Mouse (Mus musculus): ENCODE data around the gene Ccdc157.

Gene Ccdc157

DNA sequence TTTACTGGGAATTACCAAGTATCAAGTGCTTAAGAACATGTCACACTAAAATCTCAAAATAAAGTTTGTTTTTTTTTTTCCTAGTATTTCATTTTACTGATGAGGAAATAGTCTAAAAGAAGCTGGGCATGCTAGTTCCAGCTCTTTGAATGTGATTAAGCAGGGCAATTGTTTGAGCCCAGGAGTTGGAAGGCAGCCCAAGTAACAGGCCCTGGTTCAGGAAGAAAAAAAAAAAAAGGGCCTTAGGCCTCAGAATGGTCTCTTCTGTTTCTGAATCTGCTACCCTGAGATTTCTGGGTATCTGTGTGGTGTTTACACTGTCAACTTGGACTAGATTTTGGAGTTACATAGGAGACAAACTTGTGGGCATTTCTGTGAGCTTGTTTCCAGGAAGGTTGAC lies 23.4 kb upstream of the Ccdc157 start:
- DNase-seq (ENCODE audit: low spot score in 2 of 2): no peak

DNA sequence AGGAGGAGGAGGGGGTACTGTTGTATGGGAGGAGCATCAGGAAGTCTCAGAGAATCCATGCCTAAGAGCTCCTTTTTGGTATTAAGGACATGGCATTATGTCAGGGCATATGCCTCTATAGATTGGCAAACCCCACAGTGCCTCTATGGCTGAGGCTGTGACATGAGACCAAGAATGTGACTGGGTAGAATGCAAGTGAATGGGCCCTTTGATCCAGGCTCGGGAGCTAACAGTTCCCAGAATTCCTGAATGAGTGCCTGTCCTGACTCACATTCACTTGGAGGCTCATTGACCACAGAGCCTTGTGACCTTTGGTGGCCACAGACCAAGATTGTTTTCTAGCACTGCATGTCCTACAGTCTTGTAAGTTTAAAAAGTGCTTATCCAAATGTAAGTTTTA lies 22.0 kb upstream of the Ccdc157 start:
- DNase-seq (ENCODE audit: low spot score in 2 of 2): no peak

DNA sequence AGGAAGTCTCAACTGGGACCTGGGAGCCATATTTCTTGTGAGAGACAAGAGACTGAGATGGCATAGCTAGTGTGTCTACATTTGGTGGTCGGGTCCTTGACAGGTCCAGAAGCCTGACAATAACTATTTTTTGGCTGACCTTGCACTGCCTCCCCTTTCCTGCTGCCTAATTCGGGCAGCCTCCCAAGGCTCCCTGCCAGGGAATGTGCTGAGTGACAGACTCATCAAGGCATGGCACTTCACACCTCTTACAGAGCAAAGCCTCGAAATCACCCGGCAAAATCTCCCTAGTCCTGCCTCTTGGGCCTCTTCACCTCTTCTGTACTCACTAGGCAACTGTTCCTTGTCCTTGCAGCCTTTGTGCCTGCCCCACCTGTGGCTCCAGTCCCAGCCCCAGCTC lies 17.6 kb upstream of the Ccdc157 start:
- DNase-seq (ENCODE audit: low spot score in 2 of 2): no peak

DNA sequence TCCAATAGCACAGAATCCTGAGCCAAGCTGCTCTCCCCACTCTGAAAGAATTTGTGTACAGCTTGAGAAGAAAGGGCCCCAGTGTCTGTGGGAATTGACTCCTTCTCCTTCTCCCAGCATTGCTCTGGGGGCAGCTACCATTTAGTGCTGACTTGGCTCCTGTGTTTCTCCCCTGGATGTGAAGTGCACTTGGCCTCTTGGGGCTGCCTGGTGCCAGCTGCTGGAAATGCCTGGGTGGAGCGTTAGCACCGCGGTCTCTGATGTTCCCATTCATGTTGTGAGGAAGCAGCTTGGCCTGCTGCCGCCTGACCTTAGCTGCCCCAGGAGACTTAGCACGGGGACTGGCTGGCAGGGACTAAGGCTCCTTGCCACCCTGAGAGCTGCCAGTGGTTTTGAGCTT lies 14.5 kb upstream of the Ccdc157 start:
- DNase-seq (ENCODE audit: low spot score in 2 of 2): no peak

DNA sequence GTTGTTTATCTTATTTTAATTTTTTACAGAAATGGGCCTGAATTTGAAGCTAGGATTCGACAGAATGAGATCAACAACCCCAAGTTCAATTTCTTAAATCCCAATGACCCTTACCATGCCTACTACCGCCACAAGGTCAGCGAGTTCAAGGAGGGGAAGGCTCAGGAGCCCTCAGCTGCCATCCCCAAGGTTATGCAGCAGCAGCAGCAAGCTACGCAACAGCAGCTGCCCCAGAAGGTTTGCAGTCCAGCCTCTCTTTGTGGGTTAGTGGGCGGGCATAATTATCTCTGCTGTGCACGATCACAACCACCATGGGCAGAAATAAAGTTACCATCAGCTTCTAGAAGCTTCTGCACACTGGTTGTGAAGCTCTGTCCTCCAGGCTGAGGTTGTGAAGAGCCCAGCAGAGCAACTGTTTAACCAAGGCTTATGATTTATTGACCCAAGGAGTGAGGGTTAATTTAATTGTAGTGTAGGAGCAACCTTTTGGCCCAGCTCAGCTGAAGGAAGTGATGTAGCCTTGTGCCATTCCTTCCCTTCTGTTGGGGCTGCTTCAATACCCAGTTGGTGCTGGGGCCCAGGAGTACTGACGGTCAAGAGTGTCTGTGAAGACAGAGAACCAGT lies 6.5 kb upstream of the Ccdc157 start:
- DNase-seq (ENCODE audit: low spot score in 2 of 2): no peak

DNA sequence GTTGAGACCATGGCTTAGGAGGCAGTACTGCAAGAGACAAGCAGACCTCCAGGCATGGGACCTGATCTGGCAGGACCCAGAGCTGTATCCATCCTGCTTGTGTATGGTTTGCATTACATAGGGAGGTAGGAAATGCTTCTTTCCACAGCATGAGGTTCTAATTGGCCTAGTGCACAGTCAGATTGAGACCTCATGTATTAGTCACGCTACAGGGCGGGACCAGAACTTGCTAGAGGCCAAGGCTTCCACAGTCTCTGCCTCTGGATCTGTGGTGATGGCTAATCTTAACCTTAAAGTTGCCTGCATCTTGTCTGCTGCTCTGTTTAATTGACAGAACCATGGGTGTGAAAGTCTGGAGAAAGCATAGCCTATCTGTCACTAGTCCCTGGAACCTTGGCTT lies 4.6 kb upstream of the Ccdc157 start:
- no peak for DNase-seq (ENCODE audit: low spot score in 2 of 2)

DNA sequence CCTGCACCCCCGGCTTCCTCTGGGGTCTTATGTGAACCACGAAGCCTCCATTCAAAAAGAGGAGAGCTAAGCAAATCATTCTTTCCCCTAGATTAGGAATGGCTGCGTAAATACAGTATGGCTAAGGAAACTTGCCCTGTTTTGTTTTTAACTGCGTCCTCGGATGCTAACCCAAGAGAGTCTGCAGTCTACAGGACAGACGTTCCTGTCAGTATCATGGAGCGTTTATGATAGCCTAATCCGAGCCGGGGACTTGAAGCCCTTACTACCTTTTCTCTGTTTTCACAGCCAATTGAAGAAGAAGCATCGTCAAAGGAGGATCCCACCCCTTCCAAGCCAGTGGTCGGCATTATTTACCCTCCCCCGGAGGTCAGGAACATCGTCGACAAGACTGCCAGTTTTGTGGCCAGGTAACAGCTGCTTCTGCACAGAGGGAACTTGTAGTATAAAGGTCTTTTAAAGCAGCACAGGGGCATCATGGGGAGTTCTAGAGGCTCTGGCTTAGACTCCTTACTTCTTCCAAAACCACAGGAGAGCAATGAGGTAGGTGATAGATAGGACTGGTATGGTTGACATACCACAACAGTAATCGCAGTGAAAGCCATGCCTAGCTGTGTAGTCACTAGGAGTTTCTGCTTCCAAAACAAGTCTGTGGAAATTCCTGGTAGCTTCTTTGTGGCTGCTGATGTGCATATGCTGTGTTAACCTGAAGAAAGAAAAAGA lies 826 bp upstream of the Ccdc157 start:
- no peak for DNase-seq (ENCODE audit: low spot score in 2 of 2)

DNA sequence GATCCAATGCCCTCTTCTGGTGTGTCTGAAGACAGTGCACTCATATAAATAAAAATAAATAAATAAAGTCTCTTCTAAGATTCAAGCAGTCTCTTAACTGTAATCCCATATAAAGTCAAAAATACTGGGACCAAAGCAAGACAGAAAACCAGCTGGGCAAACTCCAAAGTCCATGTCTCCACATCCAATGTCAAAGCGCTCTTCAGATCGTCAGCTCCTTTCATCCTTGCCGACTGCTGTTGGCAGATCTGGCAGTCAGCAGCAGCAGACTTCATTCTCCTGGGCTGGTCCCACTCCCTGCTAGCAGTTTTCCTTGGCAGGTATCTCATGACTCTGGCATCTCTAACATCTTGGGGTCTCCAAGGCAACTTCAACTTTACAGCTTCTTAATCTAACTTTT lies 1.4 kb downstream of the Ccdc157 start:
- no peak for DNase-seq (ENCODE audit: low spot score in 2 of 2)

DNA sequence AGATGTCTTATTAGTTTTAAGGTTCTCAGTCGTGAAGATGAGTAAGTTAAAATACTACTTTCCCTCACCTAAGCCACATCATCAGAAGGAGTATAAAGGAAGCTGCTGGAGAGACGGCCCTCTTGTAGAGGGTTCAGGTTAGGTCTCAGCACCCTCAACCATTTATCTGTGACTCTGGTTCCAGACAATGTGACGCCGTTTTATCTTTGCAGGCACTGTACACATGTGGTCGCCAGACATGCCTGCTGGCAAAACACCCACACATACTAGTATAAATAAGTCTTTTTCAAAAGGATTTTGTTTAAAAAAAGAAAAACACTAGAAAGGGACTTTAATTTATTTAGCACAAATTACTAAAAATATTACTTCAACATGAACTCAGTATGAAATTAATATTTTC lies 4.5 kb downstream of the Ccdc157 start:
- DNase-seq (ENCODE audit: low spot score in 2 of 2): no peak

DNA sequence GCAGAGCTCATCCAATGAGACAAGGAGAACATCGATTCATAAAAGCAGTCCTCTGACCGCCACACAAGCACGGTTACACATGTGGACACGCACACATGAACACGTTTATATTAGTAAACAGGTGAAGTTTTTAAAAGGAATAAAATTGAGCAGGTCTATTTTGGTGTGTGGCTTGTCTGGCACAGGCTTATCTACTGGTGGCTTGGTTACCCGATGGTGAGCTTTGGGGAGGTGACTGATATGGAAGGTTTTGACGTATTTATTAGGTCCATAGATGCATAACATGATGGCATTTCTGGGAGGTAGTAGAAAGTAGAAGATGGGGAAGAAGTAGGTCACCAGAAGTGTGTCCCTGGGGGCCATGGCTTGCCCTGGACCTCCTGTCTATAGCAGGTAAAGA lies 6.4 kb downstream of the Ccdc157 start:
- no peak for DNase-seq (ENCODE audit: low spot score in 2 of 2)

DNA sequence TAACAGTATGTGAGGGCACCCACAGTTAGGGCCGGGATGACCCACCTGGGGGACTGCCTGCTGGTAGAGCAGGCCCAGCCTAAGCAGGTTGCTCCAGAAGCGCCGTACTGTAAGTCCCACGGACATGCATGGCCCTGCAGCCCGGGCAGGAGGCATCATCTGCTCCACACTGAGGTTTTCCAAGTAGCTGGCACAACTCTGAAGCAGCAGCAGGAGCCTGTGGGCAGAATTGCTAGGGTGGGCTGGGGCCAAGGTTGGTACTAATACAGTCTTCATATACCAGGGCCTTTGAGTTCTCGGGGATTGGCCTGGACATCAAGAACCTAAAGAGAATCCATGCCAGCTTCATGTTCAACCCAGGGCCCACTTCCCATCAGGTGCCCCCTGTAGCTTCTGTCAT lies 10.2 kb downstream of the Ccdc157 start:
- DNase-seq (ENCODE audit: low spot score in 2 of 2): no peak

DNA sequence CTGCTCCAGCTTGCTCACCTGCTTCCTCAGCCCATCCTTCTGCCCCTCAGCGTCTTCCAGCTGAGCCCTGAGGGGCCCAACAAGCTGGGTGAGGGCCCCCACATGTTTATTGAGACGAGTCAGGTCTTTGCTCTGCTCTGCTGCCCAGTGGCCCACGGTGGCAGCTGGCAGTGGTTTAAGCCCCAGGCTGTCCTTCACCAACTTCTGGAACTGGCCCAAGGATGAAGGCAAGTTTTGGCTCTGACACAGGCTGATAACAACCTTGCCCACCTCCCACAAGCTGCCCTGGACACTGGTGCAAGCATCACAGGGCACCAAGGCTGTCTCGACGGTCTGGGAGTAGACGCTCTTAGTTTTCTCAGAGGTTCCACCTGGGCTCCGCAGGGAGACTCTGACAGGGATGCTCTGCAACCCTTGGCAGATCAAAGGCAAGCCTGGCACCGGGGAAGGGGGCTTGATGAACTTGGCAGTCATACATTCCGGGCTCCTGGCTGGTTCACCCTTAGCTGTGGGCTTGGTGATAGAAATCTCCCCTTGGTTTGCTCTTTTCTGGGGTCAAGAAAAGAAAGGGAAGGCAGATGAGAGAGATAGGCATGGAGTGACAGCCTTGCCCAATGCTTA lies 11.4 kb downstream of the Ccdc157 start:
- DNase-seq (ENCODE audit: low spot score in 2 of 2): no peak

DNA sequence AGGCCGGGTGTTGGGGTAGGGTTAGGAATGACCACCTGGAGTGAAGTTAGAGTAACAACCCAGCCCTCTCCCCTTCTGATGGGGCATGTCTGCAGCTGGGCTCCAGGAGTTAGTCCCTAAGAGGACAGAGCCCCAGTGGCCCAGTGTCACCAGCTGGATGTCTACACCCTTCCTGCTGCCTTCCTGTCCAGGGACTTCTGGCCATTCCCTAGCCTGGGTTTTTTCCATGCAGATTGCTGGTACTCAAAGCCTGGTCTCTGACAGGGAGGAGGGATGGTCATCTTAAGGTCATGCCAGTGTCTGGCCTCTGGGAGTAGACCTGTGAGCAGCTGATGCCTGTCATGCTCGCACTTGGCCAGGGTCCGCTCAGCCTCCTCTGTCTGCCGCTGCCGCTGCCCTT lies 12.0 kb downstream of the Ccdc157 start:
- no peak for DNase-seq (ENCODE audit: low spot score in 2 of 2)

DNA sequence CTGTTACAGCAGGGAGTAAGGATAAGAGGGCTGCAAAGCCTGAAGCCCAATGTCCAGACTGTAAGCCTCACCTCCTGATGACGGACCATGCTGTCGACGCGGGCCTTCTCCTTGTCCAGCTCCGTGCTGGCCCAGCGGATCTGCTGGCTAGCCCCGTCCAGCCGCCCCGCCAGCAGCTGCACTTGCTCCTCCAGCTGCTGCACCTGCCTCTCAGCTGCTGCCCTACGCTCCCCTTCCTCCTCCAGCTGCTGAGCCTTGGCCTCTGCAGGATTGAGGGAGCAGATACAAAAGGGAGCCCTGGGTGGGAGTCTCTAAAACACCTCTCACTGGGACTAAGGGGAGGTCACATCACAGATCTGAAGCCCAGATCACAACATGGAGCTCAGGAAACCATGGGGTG lies 13.0 kb downstream of the Ccdc157 start:
- DNase-seq (ENCODE audit: low spot score in 2 of 2): no peak

DNA sequence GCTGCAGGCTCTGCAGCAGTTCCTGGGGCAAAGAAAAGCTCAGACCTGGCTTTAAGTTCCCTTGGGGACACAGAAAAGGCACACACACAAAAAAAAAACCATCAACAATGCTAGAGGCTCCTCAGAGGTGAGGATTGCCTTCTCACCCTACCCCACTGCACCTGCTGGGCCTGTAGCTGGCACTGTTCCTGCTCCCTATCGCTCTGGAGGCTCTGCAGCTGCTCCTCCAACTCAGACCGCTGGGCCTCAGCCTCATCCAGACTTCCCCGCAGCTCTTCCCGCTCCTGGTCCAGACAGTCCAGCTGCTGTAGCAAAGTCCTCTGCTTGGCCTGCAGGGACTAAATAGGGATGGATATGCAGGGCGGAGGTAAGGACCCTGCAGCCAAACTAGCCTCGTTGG lies 13.7 kb downstream of the Ccdc157 start:
- no peak for DNase-seq (ENCODE audit: low spot score in 2 of 2)

DNA sequence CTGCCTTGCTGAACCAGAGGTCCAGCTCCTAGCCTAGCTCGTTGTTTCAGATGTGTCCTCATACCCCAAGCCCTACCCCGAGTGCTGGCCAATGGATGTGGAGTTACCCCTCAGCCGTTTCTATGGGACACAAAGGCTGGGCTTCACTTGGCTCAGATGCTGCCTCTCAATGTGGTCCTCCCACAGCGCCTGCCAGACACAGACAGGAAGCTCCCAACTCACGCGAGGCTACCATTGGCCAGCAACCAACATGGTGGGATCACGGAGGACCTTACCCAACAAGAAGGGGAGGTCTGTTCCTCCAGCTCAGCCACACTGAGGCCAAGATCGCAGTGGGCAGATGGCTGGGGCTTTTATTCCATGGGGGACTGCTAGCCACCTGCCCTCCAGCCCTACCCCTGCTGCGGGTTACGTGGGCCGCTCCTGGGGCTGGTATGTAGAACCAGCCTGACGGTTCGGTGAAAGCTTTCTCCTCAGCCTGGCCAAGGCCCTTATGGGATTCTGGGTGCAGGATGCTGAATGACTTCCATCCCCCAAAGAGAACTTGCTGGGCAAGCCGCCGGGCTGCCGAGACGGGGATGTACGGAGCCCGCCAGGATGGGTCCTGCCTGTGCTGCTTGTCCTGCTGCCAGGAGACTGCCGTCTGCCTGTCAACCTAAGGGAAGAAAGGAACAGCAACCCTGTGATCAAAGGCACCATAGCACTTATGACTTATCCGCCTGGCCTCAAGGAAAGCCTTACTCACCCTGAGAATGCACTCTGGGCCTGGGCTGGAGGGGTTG lies 16.6 kb downstream of the Ccdc157 start:
- DNase-seq (ENCODE audit: low spot score in 2 of 2): no peak

DNA sequence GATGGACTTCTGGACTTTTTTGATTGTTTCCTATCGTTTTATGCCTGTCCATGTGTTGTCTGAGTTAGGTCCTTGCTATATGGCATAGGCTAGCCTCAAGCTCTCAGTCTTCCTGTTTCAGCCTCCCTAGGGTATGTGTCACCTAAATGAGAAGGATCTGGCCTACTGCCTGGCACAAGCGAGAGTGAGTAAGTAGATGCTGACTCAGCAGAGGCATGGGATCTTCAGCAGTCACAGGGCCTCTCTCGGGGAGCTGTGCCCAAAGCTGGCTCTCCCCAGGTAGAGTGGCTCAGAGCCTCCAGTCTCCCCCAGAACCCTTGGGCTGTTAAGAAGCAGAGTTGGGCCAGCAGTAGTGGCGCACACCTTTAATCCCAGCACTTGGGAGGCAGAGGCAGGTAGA lies 17.7 kb downstream of the Ccdc157 start:
- DNase-seq (ENCODE audit: low spot score in 2 of 2): no peak

DNA sequence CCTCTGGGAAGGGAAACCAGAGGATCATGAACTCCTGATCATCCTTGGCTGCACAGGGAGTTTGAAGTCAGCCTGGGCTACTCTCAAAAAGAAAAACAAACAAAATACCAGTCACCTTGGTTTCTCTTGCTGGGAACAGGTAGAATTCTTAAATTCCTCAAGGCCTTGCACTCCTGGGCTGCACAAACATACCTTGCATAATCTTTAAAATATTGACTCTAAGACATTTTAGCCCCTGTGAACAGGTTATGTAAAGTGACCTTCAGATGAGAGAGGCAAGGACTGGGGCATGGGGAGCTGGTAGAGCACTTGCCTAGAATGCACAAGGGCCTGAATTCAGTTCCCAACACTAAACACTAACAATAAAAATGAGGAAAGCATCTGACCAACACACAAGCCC lies 18.6 kb downstream of the Ccdc157 start:
- DNase-seq (ENCODE audit: low spot score in 2 of 2): no peak

DNA sequence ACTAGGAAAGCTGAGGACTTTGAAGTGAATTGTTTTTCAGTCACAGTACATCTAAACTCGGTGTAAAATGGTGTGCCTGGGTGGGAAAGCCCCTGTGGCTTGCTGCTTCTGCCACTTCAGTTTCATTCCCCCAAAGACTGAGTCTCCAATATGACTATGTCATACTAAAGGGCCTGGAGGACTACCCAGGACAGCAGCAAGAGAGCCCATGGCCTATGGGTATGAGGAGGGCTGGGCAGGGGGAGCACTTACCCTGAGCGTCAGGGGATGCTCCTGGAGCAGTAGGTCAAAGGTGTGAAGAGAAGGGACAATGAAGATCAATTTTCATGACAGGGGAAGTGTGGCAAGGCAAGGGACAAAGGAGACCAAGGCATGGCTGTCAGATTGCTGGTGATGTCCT lies 21.1 kb downstream of the Ccdc157 start:
- no peak for DNase-seq (ENCODE audit: low spot score in 2 of 2)

DNA sequence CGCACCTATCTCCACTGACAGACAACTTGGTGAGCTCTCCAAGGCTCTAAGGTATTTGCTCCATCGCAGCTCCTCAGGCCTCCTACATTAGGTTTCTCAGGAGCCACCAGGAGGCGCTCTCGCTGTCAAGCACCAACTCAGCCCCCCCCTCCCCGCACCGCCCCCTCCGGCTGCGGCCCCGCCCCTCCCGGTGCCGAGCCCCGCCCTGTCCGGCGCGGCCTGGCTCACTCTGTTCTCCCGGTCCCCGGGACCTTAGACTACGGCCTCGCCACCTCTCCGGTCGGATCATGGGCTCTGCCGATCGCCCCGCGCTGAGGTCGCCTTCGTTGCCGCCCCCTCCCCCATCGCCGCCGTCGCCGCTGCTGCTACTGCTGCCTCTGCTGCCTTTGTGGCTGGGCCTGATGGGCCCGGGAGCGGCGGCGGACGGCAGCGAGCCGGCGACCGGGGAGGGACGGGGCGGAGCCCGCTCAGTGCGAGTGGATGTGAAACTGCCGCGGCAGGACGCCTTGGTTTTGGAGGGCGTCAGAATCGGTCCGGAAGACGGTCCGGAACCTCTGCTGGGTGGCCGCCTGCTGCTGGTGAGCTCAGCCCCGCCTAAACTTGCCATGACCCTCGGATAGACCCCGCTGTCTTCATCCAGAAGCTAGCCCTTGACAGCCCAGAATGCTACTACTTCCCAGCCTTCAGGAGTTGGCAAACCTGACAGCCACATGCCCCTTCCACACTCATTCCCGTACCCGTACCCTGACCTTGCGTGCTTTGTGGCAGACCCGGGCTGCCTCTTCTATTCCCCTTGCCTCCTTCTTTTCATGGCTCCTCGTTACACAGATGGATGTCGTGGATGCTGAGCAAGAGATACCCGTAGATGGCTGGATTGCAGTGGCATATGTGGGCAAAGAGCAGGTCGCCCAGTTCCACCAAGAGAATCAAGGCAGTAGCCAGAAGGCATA lies 24.8 kb downstream of the Ccdc157 start, which contains the start of gene Rnf215:
Gene Rnf215, plus strand, starts transcription at position 217 of the 950 bp plus-strand sequence.
- peak; percentile 82 to 88 for DNase-seq (ENCODE audit: low spot score in 2 of 2)

DNA sequence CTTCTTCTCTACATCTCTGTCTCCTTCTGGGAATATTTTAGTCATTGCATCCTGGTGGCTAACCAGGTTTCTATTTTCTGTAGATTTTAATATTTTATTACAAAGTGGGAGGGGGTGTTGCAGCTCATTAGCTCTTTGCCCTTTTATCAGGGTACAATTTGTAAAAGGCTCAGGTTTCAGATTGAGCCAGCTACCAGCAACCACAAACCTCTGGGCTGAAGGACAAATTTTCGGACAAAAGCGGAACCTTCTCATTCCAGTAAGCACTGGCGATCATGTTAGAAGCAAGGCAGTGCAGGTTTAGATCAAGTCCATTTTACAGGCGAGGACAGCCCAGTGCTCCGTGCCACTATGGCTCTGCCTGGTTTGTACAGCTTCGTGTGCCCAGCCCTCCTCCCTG lies 25.7 kb downstream of the Ccdc157 start:
- DNase-seq (ENCODE audit: low spot score in 2 of 2): no peak
